Mouse (Mus musculus): ENCODE data around the gene Lrmp.
A peak's percentile ranks its signal among the peaks of the same experiment; 100 is the strongest.

Gene Lrmp

DNA sequence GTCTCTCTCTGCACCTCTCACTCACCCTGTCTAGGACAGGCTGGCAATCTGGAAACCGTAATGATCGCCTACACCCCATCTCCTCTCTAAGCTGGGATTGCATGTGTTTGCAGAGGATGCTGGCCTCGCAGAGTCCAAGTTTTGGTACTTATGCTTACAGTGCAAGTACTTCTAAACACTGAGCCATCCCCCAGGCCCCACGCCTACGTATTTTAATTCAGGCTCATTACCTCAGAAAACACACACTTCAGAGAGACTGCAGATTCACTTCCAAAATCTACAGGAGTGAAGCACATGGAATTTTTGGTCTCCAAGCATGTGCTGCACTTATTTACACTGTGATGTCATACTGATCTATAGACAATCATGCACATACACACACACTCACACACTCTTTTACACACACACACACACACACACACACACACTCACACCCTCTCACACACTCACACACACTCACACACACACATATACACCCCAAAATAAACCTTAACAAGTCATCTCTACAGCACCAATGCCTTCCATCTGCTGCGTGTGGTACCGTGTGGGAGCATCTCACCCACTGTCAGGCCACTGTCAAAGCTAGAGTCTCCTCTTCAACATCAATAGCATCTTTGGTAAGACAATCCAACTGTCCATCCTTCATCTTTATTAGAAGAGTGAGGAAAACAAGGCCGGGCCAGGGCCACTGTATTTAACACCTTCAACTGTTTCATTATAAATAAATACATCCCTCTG, 82.7 kb downstream of the Lrmp start:
- no peak for DNase-seq (ENCODE audit: extremely low spot score, low read depth, low spot score)

DNA sequence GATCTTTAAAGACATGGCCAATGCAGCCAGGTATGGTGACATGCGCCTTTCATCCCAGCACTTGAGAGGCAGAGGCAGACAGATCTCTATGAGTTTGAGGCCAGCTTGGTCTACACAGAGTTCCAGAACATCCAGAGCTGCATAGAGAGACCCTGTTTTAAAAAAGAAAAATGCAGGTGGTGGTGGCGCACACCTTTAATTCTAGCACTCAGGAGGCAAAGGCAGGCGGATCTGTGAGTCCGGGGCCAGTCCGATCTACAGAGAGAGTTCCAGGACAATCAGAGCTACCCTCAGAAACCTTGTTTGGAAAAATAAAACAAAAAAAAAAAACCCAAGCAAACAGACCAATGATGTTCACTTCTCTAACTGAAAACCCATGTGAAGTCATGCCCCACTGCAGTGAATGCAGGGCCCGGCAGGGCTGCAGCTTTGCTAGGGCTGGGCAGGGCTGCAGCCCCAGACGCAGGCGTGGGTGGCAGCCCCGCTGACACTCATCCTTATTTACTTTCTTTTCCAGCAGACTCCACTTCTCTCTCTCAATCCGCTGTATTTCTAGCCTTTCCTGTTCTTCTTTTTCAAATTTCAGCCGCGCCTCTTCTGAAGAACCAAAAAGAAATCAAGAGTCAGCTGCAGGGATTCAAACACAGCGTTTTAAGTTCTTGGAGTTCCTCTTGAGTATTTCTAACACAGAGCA, 87.1 kb downstream of the Lrmp start:
- no peak for DNase-seq (ENCODE audit: extremely low spot score, low read depth, low spot score)

DNA sequence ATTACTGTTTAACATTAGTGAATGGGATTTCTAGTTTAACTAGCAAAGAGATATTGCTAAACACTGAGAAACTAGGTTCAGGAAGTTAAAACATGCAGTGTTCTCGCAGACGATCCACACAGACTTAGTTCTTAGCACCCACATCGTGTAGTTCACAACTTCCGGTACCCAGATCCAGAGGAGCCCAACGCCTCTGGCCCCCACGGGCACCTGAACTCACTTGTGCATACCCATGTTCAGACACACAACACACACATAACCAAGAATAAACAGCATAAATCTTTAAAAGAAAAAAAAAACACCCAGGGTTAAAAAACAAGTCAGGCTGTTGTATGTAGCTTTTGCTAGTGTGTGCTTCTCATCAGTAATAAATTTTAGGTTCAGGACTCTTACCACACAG, 89.0 kb downstream of the Lrmp start:
- DNase-seq (ENCODE audit: extremely low spot score, low read depth, low spot score): no peak

DNA sequence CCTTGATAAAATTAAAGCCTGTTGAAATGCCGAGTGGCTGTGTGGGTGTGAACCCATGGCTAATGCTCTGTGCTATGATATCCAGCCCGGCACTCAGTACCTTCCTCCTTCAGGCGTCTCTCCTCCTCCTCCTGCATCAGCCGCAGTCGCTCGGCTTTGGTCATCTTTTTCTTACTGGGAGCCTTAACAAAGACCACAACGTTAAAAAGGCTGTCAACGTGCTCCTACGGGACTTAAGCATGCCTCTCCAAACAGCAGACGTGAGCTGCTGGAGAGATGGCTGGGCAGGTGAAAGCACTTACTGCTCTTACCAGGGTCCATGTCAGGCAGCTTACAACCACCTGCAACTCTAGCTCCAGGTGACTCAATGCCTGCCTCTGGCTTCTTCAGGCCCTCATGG, 89.7 kb downstream of the Lrmp start:
- no peak for DNase-seq (ENCODE audit: extremely low spot score, low read depth, low spot score)

DNA sequence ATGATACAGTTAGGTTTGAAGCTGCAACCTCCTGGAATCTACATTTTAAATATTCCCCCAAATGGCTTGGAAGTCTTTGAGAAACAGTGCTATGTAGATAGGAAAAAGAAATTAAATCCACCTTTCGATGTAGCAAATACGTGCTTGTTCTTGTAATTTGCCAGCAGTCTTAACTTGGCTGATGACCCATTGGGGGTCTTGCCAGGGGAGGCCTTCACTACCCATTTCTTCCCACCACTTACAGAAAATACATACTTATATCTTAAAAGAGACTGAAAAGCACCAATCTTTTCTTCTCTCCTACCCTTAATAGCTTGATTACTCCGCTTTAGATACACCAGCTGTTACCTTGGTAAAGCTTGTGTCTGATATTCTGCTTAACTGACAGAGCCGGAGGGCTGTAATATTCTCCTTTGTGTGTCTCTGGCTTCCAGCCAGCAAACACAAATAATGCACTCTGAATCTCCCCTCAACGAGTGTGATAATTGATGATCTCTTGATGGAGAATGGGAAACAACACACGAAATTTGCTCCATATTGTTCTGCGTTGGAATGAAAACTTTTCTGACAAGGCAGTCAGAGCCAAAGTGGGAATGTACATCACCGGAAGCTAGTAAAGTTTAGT, 94.7 kb downstream of the Lrmp start:
- DNase-seq (ENCODE audit: extremely low spot score, low read depth, low spot score): no peak

DNA sequence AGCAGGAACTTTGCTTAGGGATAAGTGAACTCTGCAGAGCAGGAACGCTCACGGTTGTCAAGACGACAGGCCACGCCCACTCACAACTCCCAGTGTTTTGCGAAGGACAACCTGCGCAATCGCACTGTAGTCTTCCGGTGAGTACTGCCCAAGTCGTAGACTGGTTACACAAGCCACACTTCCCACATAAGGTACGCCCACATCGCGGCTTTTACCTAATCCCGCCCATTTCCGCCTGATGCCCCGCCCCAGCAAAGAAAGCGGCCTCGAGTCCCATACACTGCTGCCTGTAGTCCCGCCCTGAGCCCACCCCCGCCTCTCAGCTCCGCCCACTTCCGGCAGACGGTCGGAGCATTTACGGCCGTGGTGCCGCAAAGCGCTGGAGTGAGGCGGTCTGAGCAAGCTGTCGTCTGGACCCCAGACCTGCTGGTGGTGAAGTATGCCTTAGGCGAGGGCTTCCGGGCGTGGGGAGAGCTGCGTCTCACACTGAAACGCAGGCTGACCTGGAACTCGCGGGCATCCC, 95.4 kb downstream of the Lrmp start, which contains the start of the genes Casc1 and Etfrf1:
Gene Casc1 (minus strand): TSS at position 190 of the 523 bp plus-strand sequence.
Gene Etfrf1 (plus strand): TSS at position 319 of the 523 bp plus-strand sequence.
- peak; percentile 98 for DNase-seq (ENCODE audit: extremely low spot score, low read depth, low spot score)

DNA sequence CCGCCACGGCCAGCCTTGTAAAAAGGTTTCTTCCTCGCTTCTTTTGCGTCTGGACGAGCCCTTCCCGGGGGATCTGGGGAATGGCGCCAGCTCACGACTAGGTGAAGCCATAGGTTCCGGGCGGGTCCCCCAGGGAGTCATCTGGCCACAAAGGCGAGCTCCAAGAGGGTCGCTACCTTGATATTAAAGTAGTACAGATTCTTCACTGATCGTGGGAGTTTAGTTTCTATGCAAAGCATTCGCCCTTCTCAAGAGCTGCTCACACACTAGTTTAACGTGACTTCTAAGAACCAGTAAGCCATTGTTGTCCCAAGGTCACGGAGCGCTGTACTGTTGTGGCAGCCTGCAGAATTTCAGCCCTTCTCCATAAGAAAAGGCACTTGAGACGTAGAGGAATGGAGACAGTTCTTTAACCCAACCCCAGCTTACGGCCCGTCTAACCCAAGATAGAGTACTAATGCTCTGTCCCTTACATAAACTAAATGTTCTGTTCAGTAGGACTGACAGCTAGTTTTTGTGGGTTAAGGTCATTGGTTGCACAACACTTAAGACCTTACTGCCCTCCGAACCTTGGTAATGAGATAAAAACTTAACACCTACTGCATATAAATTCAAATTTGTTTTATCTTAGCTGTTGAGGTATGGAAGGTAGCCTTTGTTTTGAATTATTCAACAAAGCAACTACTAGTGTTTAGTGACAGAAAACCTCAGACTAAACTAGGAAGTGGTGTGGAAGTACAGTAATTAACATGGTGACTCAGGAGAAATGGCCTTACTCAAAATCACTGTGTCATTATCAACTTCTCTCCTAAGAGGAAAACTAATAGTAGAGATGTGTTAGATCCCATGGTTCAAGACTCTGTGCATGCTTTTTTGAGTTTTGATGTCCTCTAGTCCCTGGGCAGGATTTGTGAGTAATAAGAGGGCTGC, 96.2 kb downstream of the Lrmp start:
- DNase-seq (ENCODE audit: extremely low spot score, low read depth, low spot score): peak; percentile 37

DNA sequence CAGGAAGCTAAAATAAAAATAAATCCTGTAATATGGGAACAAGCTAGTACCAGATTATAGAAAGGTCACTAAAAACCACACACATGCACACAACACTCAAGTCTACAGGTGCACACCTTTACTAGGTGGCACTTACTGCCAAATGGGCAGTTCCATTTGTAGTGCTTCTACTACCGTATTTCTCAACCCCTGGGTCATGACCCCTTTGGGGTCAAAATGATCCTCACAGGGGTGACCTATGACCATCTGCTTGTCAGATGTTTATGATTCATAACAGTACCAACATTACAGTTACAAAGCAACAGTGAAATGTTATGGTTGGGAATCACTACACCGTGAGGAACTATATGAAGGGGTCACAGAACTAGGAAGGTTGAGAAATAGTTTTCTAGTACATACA, 98.5 kb downstream of the Lrmp start:
- no peak for DNase-seq (ENCODE audit: extremely low spot score, low read depth, low spot score)

DNA sequence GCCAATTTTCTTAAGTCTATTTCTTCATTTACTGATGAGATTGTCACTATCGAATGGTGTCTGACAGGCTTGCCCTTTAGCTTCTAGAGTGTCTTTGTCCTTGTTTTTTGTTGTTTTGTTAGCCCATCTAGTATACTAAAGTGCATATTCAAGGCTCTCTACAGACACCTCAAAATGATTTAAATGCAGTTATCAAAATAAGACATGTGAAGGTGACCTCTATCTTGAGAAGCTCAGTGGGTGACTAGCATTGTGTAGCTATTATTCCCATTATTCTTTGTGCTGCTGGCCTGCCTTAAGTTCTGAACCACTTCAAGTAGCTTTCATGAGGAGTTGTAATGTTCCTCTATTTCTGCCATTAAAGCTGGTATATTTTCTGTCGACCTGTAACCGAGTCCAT, 100.4 kb downstream of the Lrmp start:
- DNase-seq (ENCODE audit: extremely low spot score, low read depth, low spot score): no peak

DNA sequence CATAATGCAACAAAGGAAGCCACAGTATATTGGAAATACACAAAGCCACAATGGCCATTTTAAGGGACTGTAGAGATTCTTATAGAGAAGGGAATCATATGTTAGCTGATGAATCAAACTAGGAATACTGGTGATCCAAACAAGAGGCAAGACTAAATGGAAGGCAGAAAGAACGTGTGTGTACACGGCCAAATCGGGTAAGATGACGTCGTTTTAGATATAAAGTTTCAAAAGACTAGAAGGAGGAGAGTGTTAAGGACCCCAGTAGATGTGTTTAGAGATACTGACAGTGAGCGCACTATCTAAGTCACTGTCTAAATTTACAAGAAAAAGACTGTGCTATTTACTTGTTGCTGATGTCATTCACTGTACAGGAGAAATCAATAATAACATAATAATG, 108.8 kb downstream of the Lrmp start:
- no peak for DNase-seq (ENCODE audit: extremely low spot score, low read depth, low spot score)

Data from hindlimb bud, embryonic 11.5 days (tissue).